Mouse (Mus musculus) splenic B cell, adult 2 months (primary cell): ENCODE results near the gene C2cd3.
A peak's percentile ranks its signal among the peaks of the same experiment; 100 is the strongest.
"Not testable (repeated sequence)": the region's sequence is repeated elsewhere in the genome, so short reads cannot be mapped to it uniquely, and the experiment has no call there.

ENCODE experiments used
- DNase-seq: peaks from one replicate; pipeline ENCODE4 v3.0.0-alpha.2; 2011; ENCODE audit warnings: low read depth, low spot score
- H3K27me3 ChIP-seq: 2 replicates; pipeline ENCODE4 v1.6.1; 2012; ENCODE audit warnings: mild to moderate bottlenecking, low read length, moderate library complexity, mixed read lengths; ENCODE audit not compliant: control insufficient read depth, poor library complexity, insufficient read depth, severe bottlenecking
- H3K36me3 ChIP-seq: 2 replicates; pipeline ENCODE4 v1.6.1; 2012; ENCODE audit warnings: mild to moderate bottlenecking, low read length, moderate library complexity, mixed read lengths; ENCODE audit not compliant: control insufficient read depth, poor library complexity, insufficient read depth, severe bottlenecking

Gene C2cd3

DNA sequence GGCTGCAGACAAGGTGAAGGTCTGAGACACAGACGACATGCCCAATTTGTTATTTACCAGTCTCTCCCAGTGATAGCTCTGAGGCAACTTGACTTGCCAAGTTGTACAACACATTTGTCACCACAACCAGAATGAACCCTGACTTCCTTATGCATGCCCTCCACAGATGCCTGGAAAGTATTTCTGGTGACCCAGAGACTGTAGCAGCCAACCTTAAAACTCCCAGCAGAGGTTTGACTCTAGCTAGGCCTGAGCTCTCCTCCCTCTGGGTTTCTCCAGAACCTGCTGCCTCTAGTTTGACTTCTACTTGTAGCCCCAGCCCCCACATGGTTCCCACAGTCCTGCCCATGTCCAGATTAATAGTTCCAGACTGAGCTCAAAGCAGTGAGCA is 99.4 kb downstream of the C2cd3 start:
- H3K27me3 ChIP-seq, result no peaks in the 10 kb centered on the region
- no peak for DNase-seq

DNA sequence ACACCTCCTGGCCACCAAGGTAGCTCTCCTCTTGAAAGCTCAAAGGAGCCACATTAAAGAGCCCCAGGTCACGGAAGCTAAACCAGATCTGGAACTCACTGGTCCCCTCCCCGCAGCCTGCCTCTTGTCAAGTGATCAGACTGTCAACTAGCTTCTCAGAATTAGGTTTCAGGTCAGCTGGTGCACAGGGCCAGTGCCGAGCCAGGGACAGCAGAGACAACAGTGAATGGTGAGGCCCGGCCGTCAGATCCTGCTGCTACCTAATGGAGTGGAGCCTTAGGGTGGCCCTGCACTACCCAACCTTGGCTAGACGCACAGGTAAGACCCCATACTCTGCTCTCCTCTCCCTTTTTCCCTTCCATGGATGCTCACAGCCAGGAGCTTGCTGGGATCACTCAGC is 100.7 kb downstream of the C2cd3 start, which contains the start of gene Ucp3:
Gene Ucp3, plus strand, starts transcription at position 214 of the 400 bp plus-strand sequence.
- H3K36me3 ChIP-seq, result no peaks in the 10 kb centered on the region
- DNase-seq, result no peak
- no peaks in the 10 kb centered on the region for H3K27me3 ChIP-seq

More for the DNA sequence above, 99.4 kb downstream of the C2cd3 start:
- no peaks in the 10 kb centered on the region for H3K36me3 ChIP-seq

DNA sequence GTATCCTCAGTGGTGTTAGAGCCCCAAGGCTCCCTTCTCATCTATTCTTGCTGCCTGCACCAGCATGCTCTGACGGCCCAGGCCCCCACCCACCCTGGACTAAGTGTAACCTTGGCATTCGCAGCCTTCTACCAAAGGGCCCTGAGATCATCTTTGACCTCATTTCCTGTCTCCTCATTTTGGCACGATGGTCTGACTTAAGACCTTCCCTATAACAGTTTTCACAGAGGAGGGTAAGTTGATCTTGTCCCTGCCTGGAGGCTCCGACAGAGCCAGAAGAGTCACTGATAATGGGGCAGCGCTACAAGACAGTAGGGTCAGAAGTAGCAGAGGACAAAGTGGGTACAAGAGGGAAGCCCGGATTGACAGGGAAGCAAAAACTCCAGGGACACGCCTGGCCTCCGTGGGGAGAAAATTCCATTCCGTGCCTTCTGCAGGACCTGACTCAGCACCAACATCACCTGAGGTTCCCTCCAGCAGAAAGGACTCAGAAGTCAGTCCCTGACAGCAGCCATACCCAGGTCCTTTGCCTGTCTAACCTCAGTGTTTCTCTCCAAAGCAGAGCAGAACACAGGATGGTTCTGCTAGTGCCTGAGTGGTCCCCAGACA is 101.9 kb downstream of the C2cd3 start:
- Histone ChIP-seq H3K36me3 (no peaks in the 10 kb centered on the region), H3K27me3 (no peaks in the 10 kb centered on the region)
- no peak for DNase-seq

DNA sequence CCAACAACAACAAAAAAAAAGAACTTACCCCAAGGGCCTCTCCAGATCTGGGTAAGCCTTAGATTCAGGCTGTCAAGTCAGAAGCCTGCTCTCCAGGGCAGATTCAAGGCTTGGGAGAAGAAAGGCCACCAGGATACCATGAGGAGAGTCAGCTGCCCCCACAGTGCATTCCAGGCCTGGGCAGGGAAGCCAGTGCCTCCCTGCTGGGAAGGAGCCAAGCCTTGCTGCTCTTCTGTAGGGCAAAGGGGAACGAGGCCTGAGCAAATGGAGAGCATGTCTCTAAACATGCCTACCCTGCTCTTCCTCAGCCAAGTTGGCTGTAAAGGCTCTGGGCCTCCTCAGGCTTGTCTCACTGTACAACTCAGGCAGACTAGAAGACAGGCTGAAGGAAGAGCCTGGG is 102.6 kb downstream of the C2cd3 start:
- no peak for DNase-seq
- H3K27me3 ChIP-seq, result no peaks in the 10 kb centered on the region
- H3K36me3 ChIP-seq, result no peaks in the 10 kb centered on the region

DNA sequence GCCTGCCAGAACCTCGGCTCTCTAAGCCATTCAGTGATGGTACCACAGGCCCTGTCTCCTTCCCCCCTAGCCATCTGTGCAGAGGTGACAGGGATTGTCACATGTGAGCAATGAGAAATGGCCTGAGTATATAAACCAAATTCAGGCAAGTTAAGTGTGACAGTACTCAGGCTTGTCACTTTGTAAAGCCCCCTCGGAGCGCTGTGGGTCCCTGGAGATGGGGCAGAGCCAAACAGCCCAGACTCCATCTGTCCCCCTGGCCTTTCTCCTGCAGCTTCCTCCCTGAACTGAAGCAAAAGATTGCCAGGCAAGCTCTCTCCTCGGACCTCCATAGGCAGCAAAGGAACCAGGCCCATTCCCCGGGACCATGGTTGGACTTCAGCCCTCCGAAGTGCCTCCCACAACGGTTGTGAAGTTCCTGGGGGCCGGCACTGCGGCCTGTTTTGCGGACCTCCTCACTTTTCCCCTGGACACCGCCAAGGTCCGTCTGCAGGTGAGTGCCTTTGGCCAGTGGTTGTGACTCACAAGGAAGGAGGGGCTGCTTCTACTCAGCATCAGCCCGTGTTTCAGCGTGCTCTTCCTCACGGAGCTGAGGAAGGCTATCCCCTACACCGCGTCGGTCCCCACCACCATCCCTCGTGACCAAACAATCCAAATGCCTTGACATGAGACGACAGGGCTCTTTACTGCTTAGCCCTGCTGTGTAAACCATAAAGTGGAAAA is 107.2 kb downstream of the C2cd3 start:
- no peaks in the 10 kb centered on the region for H3K36me3 ChIP-seq
- no peak for DNase-seq
- no peaks in the 10 kb centered on the region for H3K27me3 ChIP-seq

DNA sequence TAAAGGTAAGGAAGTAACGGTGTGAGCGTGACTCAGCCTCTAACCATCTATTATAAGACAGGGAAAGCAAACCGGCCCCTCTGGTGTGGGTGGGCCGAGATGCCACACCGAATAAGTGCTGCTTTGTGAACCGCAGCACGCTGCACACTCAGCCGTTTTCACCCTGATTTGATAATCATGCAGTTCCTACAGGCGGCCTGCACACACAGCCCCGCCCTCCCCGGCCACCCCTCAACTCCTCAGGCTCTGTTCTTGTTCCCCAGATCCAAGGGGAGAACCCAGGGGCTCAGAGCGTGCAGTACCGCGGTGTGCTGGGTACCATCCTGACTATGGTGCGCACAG is 107.8 kb downstream of the C2cd3 start:
- no peaks in the 10 kb centered on the region for H3K36me3 ChIP-seq
- no peaks in the 10 kb centered on the region for H3K27me3 ChIP-seq
- DNase-seq, result no peak

DNA sequence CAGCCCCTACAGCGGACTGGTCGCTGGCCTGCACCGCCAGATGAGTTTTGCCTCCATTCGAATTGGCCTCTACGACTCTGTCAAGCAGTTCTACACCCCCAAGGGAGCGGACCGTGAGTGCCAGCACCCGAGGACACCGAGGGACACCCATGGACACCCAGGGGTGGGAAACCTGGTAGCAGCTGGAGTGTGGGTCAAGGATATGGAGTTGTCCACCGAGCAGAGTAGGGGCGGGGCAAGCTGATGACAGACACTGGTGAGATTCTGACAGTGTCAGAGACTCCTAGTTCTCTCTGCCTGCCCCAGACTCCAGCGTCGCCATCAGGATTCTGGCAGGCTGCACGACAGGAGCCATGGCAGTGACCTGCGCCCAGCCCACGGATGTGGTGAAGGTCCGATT is 108.1 kb downstream of the C2cd3 start:
- H3K27me3 ChIP-seq, result no peaks in the 10 kb centered on the region
- no peak for DNase-seq
- no peaks in the 10 kb centered on the region for H3K36me3 ChIP-seq

DNA sequence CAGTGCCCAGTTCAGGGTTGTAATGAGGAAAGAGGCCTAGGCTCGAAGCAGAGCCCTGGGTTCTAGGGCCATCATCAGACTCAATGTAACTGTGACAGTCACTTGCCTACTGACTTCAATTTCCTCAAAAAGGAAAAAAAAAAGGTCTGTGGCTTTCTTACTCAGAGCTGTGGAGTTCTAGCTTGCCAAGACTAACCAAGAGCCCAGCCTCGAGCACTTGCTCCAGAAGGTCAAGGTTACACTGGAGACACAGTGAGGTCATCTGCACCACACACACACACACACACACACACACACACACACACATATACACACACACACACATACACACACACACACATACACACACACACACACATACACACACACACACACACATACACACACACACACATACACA is 110.0 kb downstream of the C2cd3 start:
- not testable (repeated sequence) for H3K36me3 ChIP-seq, DNase-seq, H3K27me3 ChIP-seq

DNA sequence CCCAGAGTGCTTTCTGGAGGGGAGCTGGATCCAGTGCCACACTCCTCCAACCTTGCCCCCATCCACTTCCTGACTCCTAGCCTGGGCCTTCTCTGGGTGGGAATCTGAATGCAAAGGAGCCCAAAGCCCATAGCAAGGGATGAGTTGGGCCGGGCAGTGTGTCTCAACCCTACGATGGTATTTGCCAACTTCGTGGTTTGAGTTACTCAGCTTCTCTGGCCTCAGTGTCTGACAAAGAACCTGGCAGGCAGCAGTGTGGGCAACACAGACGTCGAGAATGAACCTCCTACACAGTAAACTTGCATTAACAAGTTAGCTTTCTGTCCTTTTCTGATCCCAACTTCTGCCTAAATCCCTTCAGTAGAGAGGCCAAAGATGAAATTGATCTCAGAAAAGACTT is 112.5 kb downstream of the C2cd3 start:
- no peaks in the 10 kb centered on the region for H3K27me3 ChIP-seq
- no peak for DNase-seq
- no peaks in the 10 kb centered on the region for H3K36me3 ChIP-seq

DNA sequence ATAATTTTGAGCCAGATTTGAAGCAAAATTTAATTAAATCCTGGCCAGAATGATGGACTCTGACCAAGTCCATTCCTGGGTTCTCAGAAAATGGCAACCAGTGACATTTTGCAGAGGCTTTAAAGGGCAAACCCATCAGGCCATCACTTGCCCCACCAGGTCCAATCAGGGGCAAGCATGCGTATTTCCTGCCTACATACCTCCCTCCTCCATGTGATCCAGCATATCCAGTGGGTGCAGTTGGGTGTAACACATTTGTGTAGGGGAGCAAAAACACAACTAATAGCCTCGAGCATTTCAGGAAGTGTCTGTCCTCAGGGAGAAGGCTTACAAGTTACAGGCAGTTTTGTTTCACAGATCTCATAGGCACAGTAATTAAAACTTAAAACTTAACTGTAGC is 115.3 kb downstream of the C2cd3 start:
- Histone ChIP-seq H3K36me3 (no peaks in the 10 kb centered on the region), H3K27me3 (no peaks in the 10 kb centered on the region)
- peak; percentile 51 for DNase-seq

DNA sequence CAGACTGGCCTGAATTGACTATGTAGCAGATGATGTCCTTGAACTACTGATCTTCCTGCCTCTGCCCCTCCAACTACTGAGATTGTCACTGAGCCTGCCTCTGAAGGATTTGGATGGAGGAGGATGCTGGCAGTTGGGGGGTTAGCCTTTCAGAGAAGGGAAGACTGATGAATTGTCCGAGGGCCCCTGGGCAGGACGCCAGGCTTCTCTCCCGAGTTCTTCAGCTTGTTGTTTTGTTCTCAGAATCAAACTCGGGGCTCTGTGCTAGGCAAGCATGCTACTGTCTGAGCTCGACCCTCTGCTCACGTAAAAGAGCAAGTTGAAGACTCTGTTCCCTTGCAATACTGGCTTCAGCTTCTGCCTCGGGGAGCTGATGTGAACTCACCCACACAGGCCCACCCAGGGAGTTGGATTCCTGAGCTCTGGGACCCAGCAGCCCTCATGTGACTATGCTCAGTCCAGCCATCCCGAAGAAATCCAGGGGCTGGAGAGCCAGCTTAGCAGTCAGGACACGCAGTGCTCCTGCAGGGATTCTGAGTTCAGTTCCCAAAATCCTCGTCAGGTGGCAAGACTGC is 116.5 kb downstream of the C2cd3 start:
- Histone ChIP-seq H3K27me3 (no peaks in the 10 kb centered on the region), H3K36me3 (no peaks in the 10 kb centered on the region)
- DNase-seq, result no peak

DNA sequence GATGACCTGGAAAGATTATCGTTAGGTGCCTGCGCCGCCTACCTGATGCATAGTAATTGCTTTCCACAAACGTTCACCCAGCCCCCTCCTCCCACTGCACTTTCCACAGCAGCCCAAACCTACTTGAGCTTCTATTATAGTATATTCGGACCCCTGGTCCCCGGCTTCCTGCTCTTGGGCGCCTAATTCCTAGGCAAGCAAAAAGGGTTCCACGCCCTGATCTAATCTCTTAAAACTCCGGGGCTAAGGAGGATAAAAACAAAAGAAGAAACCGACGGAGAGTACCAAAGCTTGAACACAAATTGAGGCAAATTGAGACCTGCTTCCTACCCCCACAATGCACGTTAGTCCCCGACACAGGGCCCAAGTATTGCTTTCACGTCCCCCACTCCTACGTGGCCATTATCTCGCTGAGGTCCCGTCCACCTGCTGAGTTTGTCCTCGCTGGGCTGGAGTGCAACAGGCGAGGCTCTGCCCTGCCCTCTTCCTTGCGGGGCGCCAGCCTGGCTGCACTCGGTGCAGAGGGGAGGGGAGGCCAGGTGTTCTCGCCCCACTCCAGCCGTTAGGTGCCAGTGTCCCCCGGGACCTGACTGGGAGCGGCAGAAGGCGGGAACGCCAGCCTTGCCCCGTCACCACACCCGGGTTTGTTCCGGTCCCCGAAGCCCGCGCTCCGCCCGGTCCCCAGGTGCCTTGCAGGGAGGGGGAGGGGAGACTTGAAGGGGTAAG is 120.5 kb downstream of the C2cd3 start:
- DNase-seq, result peak; percentile 37
- H3K36me3 ChIP-seq, result peaks cover 12% of the 10 kb centered on the region

DNA sequence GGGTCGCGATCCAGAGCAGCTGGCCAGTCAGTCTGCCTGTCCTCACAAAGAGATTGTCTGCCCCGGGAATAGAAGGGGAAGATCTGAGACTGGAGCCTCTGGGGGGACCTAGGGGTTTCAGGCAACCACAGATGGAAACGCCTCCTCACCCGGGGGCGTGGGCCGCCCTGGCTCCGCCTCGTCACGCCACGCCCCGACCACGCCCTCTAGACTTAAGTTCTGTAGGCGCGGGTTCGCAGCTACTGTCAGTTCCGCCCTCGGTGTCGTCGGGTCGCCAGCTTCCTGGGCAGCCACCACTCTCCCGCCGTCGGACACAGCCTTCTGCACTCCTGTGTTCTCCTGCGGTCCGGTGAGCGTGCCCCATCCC is 121.1 kb downstream of the C2cd3 start, which contains the start of gene Ucp2:
Gene Ucp2, plus strand, starts transcription at position 221 of the 367 bp plus-strand sequence.
- peak; percentile 96 for DNase-seq
- Histone ChIP-seq H3K36me3 (peaks cover 15% of the 10 kb centered on the region), H3K27me3 (no peaks in the 10 kb centered on the region)

More for the DNA sequence above, 120.5 kb downstream of the C2cd3 start:
- no peaks in the 10 kb centered on the region for H3K27me3 ChIP-seq

DNA sequence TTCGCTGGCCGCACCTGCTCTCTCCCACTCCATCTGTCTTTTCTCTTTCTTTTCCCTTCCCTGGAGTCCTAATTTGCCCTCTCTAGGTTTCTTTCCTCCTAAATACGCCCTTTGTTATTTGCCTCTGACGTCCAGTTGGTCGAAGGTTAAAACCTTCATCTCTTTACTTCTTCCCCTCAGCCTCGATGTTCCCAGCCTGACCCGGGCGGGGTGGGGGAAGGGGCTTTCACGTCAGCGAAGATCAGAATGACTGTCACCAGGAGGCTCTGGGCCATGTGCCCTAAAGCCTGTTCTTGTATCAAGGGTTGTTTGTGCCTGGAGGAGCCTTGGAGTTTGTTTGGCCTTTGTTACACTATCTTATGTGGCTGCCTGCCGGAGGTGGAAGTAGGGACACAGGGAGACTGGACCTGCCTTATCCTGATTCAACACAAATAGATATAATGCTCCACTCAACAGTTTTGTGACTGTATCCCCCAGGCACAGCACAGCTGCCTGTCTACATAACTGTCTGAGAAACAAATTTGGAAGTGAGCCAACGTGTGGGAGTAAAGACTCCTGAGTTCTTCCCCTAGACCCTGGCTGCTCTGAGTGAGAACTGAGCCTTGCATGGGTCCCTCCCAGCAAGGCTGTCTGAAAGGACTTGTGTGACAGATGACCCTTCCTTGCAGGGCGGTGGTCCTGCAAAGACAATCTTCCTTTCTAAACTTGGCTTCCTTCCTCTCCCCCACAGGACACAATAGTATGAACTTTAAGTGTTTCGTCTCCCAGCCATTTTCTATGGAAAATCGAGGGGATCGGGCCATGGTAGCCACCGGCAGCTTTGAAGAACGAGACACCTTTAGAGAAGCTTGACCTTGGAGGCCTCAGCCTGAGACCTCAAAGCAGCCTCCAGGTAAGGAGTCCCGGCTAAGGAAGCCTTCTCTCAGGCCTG is 121.7 kb downstream of the C2cd3 start:
- Histone ChIP-seq H3K36me3 (peaks cover 19% of the 10 kb centered on the region), H3K27me3 (no peaks in the 10 kb centered on the region)
- DNase-seq, result peak; percentile 69
